ENCODE assay signal across 28 mouse cellular contexts in genomic region chr3:11639329-11639728, GRCm38 (mm10).
"Had no signal": no experiment of that assay in that cellular context is flagged by ENCODE, and none has a peak within 500 bp of the region (broad histone marks: within the 10 kb centered on the region; RNA-seq: fewer than 3 reads in every experiment).

No protein-coding gene starts in this region.

- H3K4me1 ChIP-seq: embryonic facial prominence, embryonic 10.5 days; embryonic facial prominence, embryonic 12.5 days; embryonic facial prominence, embryonic 13.5 days; embryonic facial prominence, embryonic 15.5 days; forebrain, embryonic 10.5 days; forebrain, embryonic 13.5 days; forebrain, embryonic 15.5 days had no signal

- H3K36me3 ChIP-seq: embryonic facial prominence, embryonic 10.5 days; embryonic facial prominence, embryonic 12.5 days; embryonic facial prominence, embryonic 13.5 days; embryonic facial prominence, embryonic 15.5 days; forebrain, embryonic 10.5 days; forebrain, embryonic 15.5 days had no signal

- DNase-seq: cerebellum, adult 2 months; cerebellum, adult 8-10 months; cerebellum, adult 9-10 months; cerebellum, adult 9-11 months; cerebellum, postnatal 10 days; cerebellum, postnatal 14 days; cerebellum, postnatal 25 days; cerebellum, postnatal 36 days; embryo, embryonic 11 days; forebrain, postnatal 0 days; gastrocnemius, adult 2 months; gastrocnemius, postnatal 10 days; gastrocnemius, postnatal 14 days; gastrocnemius, postnatal 25 days; gastrocnemius, postnatal 36 days; heart, adult 11 months; heart, adult 18-20 months; heart, adult 2 months had no signal

- ATAC-seq: forebrain, embryonic 13.5 days; forebrain, embryonic 14.5 days; forebrain, embryonic 15.5 days; forebrain, embryonic 16.5 days; forebrain, postnatal 0 days had no signal

- H3K4me2 ChIP-seq: embryonic facial prominence, embryonic 12.5 days; embryonic facial prominence, embryonic 13.5 days; embryonic facial prominence, embryonic 15.5 days; forebrain, embryonic 13.5 days; forebrain, embryonic 15.5 days had no signal

- H3K9me3 ChIP-seq: embryonic facial prominence, embryonic 10.5 days; embryonic facial prominence, embryonic 12.5 days; embryonic facial prominence, embryonic 13.5 days; embryonic facial prominence, embryonic 15.5 days; forebrain, embryonic 10.5 days; forebrain, embryonic 13.5 days; forebrain, embryonic 15.5 days had no signal

- H3K9ac ChIP-seq: embryonic facial prominence, embryonic 12.5 days; embryonic facial prominence, embryonic 13.5 days; embryonic facial prominence, embryonic 15.5 days; forebrain, embryonic 13.5 days; forebrain, embryonic 15.5 days; forebrain, postnatal 0 days had no signal

- H3K4me3 ChIP-seq: embryonic facial prominence, embryonic 10.5 days; embryonic facial prominence, embryonic 12.5 days; embryonic facial prominence, embryonic 13.5 days; embryonic facial prominence, embryonic 15.5 days; erythroblast, embryonic 14.5 days; forebrain, embryonic 10.5 days; forebrain, embryonic 13.5 days; forebrain, embryonic 15.5 days; gastrocnemius, adult 2 months; heart, adult 2 months had no signal

- H3K27ac ChIP-seq: embryonic facial prominence, embryonic 10.5 days; embryonic facial prominence, embryonic 12.5 days; embryonic facial prominence, embryonic 13.5 days; embryonic facial prominence, embryonic 15.5 days; forebrain, embryonic 10.5 days; forebrain, embryonic 13.5 days; forebrain, embryonic 15.5 days; gastrocnemius, adult 2 months; heart, adult 2 months had no signal

- H3K27me3 ChIP-seq: embryonic facial prominence, embryonic 12.5 days; embryonic facial prominence, embryonic 13.5 days; embryonic facial prominence, embryonic 15.5 days; forebrain, embryonic 13.5 days; forebrain, embryonic 15.5 days had no signal
